Mouse (Mus musculus): Measurements from ENCODE around the gene Hba-x. TPM values are rescaled to one million over a fixed set of nuclear protein-coding genes. Genes with fewer than 3 reads are reported as not detected.

Hba-x gene
- polyA plus RNA-seq, 1 experiment, result 1.9 TPM

DNA sequence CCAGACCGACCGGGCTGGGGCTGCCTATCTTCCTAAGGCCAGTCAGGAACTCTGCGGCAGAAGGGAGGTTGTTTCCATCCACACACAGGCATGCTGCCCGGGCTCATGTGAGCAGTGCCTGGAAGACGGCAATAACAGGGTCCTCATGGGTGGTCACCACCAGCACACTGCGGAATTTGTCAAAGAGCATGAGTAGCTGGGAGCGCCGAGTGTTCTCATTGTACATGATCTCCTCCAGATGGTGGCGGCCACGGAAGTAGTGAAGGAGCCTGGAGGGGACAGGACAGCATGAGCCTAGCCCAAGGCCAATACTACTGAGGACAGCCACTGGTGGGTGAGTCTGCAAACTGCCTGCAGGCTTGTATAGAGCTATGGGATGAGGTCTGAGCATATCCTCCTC lies 43.4 kb upstream of the Hba-x start:
- H3K27ac ChIP-seq (ENCODE audit: control insufficient read depth, insufficient read depth, low read length), result no peak overlapping the region
- H3K4me3 ChIP-seq (ENCODE audit: control insufficient read depth, insufficient read depth, low read length), result no peak overlapping the region
- no peak for TF ChIP-seq CTCF (IDR thresholded peaks at IDR 0.05; ENCODE audit: borderline replicate concordance, control insufficient read depth, extremely low read depth, insufficient read depth, low read length, poor library complexity)
- TF ChIP-seq POLR2A (IDR thresholded peaks at IDR 0.05; ENCODE audit: control insufficient read depth, extremely low read depth, insufficient read depth, low read length, poor library complexity), result no peak
- H3K27me3 ChIP-seq (ENCODE audit: control insufficient read depth, insufficient read depth, low read length), result no peaks in the 10 kb centered on the region
- peaks cover 22% of the 10 kb centered on the region; the same call in 1 of the 2 replicates for H3K36me3 ChIP-seq (ENCODE audit: control insufficient read depth, insufficient read depth, low read length)
- no peak for DNase-seq
- H3K4me1 ChIP-seq (replicated peaks; ENCODE audit: control insufficient read depth, insufficient read depth, low read length), result no peaks in the 10 kb centered on the region; the same call in 1 of the 2 replicates
- WGBS, result 97% methylated on average over 10 of the region's 10 CpGs

DNA sequence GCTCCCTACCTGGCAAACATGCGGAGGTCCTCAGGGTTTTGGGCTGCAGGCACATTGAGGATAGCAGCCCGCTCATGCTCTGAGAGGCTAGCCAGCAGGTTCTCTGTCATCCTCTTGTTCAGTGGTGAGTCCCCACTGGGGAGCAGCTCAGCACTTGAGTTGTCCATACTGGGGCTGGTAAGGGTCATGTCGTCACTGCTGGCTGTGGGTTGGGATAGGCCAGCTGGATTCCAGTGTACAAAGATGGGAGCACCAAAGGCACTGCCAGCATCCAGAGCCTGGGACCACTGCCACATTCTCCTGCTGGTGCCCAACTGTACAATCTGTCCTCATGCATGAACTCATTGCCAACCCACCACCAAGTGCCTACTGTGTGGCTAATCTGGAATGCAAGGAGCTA lies 42.3 kb upstream of the Hba-x start:
- peaks cover 22% of the 10 kb centered on the region; the same call in 1 of the 2 replicates for H3K36me3 ChIP-seq (ENCODE audit: control insufficient read depth, insufficient read depth, low read length)
- no peaks in the 10 kb centered on the region for H3K27me3 ChIP-seq (ENCODE audit: control insufficient read depth, insufficient read depth, low read length)
- H3K27ac ChIP-seq (ENCODE audit: control insufficient read depth, insufficient read depth, low read length), result no peak overlapping the region
- H3K4me1 ChIP-seq (replicated peaks; ENCODE audit: control insufficient read depth, insufficient read depth, low read length), result no peaks in the 10 kb centered on the region; the same call in 1 of the 2 replicates
- WGBS, result 100% methylated on average over 3 of the region's 3 CpGs
- no peak overlapping the region for H3K4me3 ChIP-seq (ENCODE audit: control insufficient read depth, insufficient read depth, low read length)
- no peak for DNase-seq
- no peak for TF ChIP-seq POLR2A (IDR thresholded peaks at IDR 0.05; ENCODE audit: control insufficient read depth, extremely low read depth, insufficient read depth, low read length, poor library complexity)
- TF ChIP-seq CTCF (IDR thresholded peaks at IDR 0.05; ENCODE audit: borderline replicate concordance, control insufficient read depth, extremely low read depth, insufficient read depth, low read length, poor library complexity), result no peak

DNA sequence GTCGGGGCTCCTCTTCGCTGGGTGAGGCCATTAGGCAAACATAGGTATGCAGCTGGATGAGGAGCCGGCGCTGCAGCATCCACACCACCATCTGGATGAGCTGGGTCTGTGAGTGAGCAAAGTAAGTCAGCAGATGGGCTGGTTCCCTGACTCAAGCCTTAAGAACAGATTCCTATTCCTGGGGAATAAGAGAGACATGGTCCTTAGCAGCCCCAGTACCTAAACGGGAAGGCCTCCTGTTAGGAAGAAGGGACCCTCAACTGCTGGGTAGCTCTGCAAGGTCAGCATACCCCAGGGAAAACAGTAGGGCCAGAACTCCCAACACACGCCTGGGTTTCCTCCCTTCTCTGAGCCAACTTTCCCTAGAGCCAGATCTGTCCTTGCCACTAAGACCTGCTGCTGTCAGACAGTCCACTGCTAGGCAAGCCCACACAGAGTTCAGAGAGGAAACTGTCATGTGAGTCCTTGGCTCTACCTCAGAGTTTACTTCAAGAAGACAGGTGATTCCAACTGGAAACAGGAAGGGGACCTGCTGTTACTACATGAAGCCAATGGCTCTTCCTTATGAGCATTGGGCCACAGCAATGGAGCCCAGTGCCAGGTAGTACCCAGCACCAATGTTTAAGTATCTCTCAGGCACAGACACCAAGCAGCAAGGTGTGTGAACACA lies 41.2 kb upstream of the Hba-x start:
- DNase-seq, result no peak
- TF ChIP-seq CTCF (IDR thresholded peaks at IDR 0.05; ENCODE audit: borderline replicate concordance, control insufficient read depth, extremely low read depth, insufficient read depth, low read length, poor library complexity), result no peak
- no peak for TF ChIP-seq POLR2A (IDR thresholded peaks at IDR 0.05; ENCODE audit: control insufficient read depth, extremely low read depth, insufficient read depth, low read length, poor library complexity)
- Histone ChIP-seq H3K27ac (ENCODE audit: control insufficient read depth, insufficient read depth, low read length) (no peak overlapping the region), H3K4me1 (replicated peaks; ENCODE audit: control insufficient read depth, insufficient read depth, low read length) (no peaks in the 10 kb centered on the region; the same call in 1 of the 2 replicates), H3K4me3 (ENCODE audit: control insufficient read depth, insufficient read depth, low read length) (no peak overlapping the region), H3K27me3 (ENCODE audit: control insufficient read depth, insufficient read depth, low read length) (no peaks in the 10 kb centered on the region), H3K36me3 (ENCODE audit: control insufficient read depth, insufficient read depth, low read length) (peaks cover 22% of the 10 kb centered on the region; the same call in 1 of the 2 replicates)
- 97% methylated on average over 6 of the region's 6 CpGs for WGBS

DNA sequence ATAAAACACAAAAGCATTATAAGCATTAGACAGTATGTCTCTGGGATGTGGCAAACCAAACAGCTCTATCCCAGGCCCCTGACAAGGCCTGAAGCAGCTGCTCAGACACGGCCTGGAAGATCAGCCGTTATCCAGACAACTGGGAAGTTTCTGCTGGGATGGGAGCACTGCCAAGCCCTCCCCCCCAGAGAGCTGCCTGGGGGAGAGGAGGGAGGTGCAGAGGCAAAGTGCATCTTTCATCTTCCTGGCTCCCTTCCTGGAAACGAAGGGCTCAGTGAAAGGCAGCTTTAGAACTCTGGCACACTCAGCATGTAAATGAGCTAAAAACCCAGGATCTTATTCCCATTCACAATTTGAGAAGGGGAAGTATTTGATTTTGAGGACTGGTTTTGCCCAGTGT lies 40.6 kb upstream of the Hba-x start:
- Histone ChIP-seq H3K4me3 (ENCODE audit: control insufficient read depth, insufficient read depth, low read length) (no peak overlapping the region), H3K27ac (ENCODE audit: control insufficient read depth, insufficient read depth, low read length) (no peak overlapping the region), H3K36me3 (ENCODE audit: control insufficient read depth, insufficient read depth, low read length) (peaks cover 18% of the 10 kb centered on the region; the same call in 1 of the 2 replicates), H3K27me3 (ENCODE audit: control insufficient read depth, insufficient read depth, low read length) (no peaks in the 10 kb centered on the region), H3K4me1 (replicated peaks; ENCODE audit: control insufficient read depth, insufficient read depth, low read length) (no peaks in the 10 kb centered on the region; the same call in 1 of the 2 replicates)
- WGBS, result 92% methylated on average over 3 of the region's 3 CpGs
- DNase-seq, result no peak
- TF ChIP-seq CTCF (IDR thresholded peaks at IDR 0.05; ENCODE audit: borderline replicate concordance, control insufficient read depth, extremely low read depth, insufficient read depth, low read length, poor library complexity) (no peak), POLR2A (IDR thresholded peaks at IDR 0.05; ENCODE audit: control insufficient read depth, extremely low read depth, insufficient read depth, low read length, poor library complexity) (no peak)

DNA sequence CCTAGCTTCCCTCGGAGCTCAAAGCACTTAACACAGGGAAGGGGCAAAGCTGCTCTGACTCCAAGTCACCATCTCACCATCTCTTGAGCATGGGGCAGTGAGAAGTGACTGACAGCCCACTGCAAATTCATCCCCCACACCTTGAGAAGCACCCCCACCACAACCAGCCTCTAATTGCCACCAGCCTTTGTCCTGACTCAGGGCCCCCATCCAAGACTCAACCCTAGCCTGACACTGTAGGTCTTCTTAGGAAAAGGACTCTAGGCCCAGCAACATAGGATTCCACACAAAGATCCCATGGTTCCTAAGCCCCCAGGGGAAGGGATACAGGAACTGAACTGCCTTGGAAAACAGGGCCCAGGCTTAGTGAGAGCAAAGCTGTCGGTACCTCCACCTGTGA lies 40.1 kb upstream of the Hba-x start:
- Histone ChIP-seq H3K36me3 (ENCODE audit: control insufficient read depth, insufficient read depth, low read length) (peaks cover 18% of the 10 kb centered on the region; the same call in 1 of the 2 replicates), H3K27ac (ENCODE audit: control insufficient read depth, insufficient read depth, low read length) (no peak overlapping the region), H3K4me1 (replicated peaks; ENCODE audit: control insufficient read depth, insufficient read depth, low read length) (no peaks in the 10 kb centered on the region; the same call in 1 of the 2 replicates), H3K27me3 (ENCODE audit: control insufficient read depth, insufficient read depth, low read length) (no peaks in the 10 kb centered on the region), H3K4me3 (ENCODE audit: control insufficient read depth, insufficient read depth, low read length) (no peak overlapping the region)
- no peak for DNase-seq
- TF ChIP-seq CTCF (IDR thresholded peaks at IDR 0.05; ENCODE audit: borderline replicate concordance, control insufficient read depth, extremely low read depth, insufficient read depth, low read length, poor library complexity) (no peak), POLR2A (IDR thresholded peaks at IDR 0.05; ENCODE audit: control insufficient read depth, extremely low read depth, insufficient read depth, low read length, poor library complexity) (no peak)
- whole genome bisulfite sequencing, result 97% methylated on average over 2 of the region's 2 CpGs

DNA sequence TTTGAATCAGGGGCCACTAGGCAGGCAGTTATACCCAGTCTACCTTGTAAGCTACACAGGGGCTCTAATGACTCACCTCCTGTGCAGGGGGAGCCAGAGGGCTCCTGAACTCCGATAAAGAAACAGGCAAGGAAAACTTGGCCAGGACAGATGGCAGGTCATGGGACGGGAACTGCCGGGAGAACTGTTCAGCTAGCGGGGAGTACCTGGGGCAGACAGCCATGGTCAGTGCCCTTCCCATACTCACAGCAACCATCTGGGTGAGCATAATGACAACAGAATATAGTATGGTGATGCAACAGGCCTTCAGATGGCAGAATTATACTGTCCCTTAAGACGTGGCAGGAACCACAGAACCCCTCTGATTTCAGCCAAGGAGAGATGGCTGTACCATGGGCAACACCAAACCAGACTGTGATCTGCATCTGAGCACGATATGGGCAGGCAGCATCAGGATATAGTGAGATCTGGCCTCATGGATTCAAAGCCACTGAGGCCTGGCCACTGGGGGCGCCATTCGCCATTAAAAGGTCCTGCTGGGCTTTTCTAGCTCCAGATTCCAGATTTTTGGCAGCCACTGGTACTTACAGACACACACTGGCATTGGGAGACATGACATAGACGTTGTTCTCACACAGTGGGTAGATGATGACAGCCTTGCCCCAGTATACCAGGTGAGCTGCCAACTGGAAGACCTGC lies 39.3 kb upstream of the Hba-x start:
- no peak overlapping the region for H3K4me3 ChIP-seq (ENCODE audit: control insufficient read depth, insufficient read depth, low read length)
- H3K27me3 ChIP-seq (ENCODE audit: control insufficient read depth, insufficient read depth, low read length), result no peaks in the 10 kb centered on the region
- peaks cover 14% of the 10 kb centered on the region for H3K36me3 ChIP-seq (ENCODE audit: control insufficient read depth, insufficient read depth, low read length)
- H3K27ac ChIP-seq (ENCODE audit: control insufficient read depth, insufficient read depth, low read length), result no peak overlapping the region
- H3K4me1 ChIP-seq (replicated peaks; ENCODE audit: control insufficient read depth, insufficient read depth, low read length), result no peaks in the 10 kb centered on the region; the same call in 1 of the 2 replicates
- TF ChIP-seq CTCF (IDR thresholded peaks at IDR 0.05; ENCODE audit: borderline replicate concordance, control insufficient read depth, extremely low read depth, insufficient read depth, low read length, poor library complexity) (peak; percentile 24; the same call in 1 of the 2 replicates), POLR2A (IDR thresholded peaks at IDR 0.05; ENCODE audit: control insufficient read depth, extremely low read depth, insufficient read depth, low read length, poor library complexity) (no peak)
- 88% methylated on average over 9 of the region's 9 CpGs for WGBS
- DNase-seq, result peak; percentile 37
